Mouse (Mus musculus): ENCODE measurements around the gene Olfr371.

The Olfr371 gene

DNA sequence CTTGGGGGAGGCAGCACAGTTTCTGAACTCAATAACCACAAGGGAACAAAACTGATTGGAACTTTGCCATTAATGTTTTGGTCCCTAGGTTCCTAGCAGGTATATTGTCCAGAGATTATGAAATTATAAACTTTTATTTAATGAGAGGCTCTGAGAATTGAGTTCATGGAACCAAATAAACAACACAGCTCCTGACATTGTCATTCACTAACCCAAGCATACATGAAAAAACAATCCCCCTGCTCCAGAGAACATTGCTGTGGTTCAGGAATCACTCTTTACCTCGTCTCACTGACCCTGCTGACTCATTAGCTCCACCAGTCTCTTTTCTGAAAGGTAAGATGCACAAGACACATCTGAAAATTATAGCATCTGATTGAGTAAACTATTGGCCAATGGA is at the start of gene Olfr371:
TSS of gene Olfr371 (plus strand) at position 301 of the 400 bp plus-strand sequence.
- in situ Hi-C loops (cut with MboI; ENCODE audit: low pct_unique_long_range_greater_than_20kb in 1 of 2, low sequenced_read_pairs in 2 of 2, unreplicated experiment in 1 of 2) = no loop called here

DNA sequence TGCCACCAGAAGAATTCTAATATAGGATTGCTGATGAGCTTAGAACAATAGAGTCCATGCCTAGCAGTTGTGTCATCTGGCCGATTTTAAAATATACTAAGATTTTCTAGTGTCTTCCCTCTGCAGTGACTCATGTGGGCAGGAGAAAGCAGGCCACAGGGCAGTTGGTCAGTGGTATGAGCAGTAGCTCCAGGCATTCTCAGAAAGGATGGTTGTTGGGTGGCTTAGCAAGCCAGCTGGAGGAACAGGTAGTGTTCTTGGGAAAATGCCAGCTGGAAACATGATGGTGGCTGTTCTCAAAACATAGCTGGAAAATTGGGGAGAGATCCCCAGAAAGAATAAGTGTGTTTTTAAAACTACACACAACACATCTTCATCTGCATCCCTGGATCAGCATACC is 33.4 kb upstream of the Olfr371 start:
- in situ Hi-C loops (cut with MboI; ENCODE audit: low pct_unique_long_range_greater_than_20kb in 1 of 2, low sequenced_read_pairs in 2 of 2, unreplicated experiment in 1 of 2) = no loop called here

GRCm38 (mm10) chr8:85220220-85220619 is 5.6 kb upstream of the Olfr371 start:
- in situ Hi-C loops (cut with MboI; ENCODE audit: low pct_unique_long_range_greater_than_20kb in 1 of 2, low sequenced_read_pairs in 2 of 2, unreplicated experiment in 1 of 2) = no loop called here

DNA sequence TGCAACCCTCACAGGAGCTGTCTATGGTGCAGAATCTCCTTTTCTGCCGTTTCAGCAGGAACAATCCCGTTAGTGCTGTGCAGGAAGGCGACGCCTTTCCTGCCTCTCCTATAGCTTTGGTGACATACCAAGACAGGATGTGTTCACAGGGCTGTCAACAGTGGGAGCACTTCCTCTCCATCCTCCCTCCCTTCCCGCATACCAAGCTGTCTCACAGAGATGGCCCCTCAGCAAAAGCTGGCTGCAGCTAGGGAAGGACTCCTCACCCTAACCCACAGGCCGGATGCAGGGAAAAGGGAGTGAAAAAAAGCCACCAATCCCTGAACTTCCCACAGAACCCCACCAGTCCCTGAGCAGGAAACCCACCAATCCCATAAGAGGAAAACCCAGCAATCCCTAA is 4.8 kb upstream of the Olfr371 start:
- in situ Hi-C loops (cut with MboI; ENCODE audit: low pct_unique_long_range_greater_than_20kb in 1 of 2, low sequenced_read_pairs in 2 of 2, unreplicated experiment in 1 of 2) = no loop called here

DNA sequence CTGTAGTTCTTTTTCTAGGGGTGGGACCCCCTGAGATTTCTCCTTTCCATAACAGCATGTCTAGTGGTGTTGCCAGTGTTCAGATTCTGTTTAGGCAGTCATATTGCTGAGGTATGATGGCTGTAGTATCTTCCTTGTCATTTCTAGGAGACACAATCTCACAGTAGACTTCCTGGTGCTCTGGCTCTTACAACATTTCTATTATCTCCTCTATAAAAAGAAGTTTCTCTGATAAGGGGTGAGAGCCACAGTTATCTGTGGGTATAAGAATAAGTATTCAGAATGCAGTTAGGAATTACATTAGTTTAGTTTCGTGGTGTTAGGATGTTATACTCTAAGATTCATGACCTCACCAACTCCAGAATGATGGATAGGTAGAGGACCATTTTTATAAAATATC is 1.5 kb downstream of the Olfr371 start:
- in situ Hi-C loops (cut with MboI; ENCODE audit: low pct_unique_long_range_greater_than_20kb in 1 of 2, low sequenced_read_pairs in 2 of 2, unreplicated experiment in 1 of 2) = no loop called here
